Mouse (Mus musculus): ENCODE measurements around the gene Fermt2. TPM values are rescaled to one million over a fixed set of nuclear protein-coding genes. Genes with fewer than 3 reads are reported as not detected.

Fermt2 gene
- total RNA-seq, 2 experiments from 2014 or later = 207 to 241 TPM

DNA sequence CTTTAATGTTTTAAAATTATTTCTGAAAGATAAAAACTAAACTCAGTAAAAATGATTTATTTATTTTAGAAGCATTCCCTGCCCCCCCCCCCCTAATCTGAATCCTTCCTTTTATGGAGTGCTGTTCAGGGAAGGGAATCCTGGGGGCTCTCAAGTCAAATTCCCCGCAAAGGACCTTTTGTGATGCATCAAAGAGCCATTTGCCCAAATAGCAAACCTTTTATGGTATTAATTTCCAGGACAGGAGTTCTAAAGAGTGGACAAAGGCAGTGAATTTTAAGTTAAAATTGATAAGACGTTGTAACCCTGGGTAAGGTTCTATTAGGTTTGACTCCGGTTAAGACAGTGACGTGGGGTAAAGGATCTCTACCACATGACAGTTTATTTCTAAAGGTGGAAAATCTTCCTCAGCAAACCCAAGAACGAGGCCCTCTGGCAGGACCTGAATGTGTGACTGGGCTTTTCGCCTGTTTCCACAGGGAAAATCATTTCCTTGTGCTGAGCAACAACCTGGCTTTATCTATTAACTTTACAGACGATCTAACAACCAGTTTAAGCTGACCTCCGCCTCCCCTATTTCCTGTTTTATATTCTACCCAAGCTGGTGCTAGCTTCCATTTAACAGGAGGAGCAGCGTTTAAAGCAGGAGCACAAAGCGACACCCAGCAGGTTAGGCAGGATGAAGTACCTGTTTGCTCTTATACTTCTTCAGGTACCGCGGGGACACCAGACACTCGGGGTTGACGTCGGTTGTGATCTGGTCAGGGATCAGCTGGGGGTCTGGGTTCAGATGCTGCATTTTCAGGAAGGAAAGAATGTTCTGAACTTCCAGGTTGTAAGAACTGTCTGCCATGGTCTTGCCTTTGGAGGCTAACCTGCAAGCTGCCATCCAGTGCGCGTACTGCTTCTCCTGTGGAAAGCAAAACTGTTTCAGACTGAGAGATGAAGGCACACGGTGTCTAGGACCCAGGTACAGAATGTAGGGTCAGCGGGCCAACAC lies 65.6 kb downstream of the Fermt2 start:
- DNase-seq = no peak

DNA sequence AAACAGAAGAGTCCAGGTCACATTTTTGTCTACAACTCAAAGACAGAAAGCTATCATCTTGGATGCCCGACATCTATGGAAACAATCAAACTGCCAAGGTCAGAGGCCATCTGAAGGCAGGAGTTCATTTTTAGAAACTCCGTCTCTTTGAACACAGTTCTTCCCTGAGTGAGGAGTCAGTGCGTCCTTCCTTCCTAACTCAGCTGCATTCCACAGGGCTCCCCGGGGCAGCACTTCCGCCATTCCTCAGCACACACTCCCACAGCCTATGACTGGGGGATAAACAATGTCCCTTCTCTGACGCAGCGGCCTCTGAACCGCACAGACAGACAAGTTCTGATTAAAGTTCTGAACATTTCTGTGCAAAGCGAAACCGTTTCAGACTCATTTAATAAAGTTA lies 66.3 kb downstream of the Fermt2 start:
- DNase-seq = no peak

DNA sequence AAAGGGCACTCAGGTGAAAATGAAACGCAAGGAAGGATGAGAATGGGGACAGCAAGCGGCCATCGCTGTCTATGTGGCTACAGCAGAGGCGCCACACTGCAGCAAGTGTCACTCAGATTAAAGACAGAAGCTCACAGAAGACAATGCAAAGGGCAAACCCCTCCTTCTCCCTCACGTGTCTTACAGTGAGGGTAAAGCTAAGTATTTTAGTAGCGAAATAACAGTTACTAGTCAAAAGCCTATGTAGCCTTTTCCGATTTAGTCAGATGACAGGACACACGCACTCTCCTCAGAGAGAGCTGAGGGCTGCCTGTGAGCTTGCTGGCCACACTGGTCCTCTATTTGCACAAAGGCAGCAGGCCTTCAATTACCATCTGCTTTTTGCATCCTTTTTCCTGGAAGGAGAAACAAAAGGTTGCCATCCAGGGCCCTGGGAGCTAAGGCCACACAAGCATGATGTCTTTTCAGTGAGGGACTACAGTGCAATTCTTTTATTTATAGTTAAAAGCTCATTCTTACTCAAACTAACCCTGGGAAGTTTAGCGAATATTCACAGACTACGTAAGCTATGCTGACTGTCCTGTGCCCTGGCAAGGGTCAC lies 66.9 kb downstream of the Fermt2 start:
- DNase-seq = no peak

DNA sequence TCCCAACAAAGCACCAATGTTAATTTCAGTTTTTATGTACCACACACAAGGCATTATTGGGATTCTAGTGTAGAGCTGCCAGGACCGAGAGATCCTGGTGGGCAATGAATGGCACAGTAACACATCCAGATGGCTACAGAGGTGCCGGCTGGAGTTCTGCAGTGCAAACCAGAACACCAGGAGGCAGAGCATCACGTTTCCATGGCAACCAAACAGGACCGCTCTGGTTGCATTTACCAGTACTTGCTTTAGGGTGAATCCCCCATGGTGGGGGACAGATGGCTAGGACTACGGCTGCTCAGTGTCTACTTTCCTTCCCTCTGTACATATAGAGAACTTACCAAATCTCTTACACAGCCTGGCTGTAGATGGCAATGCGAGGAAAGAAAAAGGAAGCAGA lies 67.5 kb downstream of the Fermt2 start:
- DNase-seq = no peak

DNA sequence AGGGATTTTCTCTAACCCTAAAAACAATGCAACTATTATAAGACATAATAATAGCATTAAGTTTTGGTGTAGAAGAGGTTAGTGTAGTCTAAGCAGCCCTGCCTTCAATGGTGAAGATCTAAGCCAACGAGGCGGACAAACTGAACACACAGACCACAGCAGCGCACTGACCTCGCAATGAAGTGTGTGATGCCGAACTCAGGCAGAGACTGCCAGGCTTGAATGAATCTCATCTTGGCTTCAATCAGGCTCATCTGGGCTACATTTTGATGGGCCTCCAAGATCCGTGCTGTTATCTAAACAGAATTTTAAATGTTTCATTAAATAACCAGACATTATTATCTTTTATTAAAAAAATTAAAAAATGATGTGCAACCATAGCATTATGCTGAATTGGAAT lies 68.0 kb downstream of the Fermt2 start:
- no peak for DNase-seq

DNA sequence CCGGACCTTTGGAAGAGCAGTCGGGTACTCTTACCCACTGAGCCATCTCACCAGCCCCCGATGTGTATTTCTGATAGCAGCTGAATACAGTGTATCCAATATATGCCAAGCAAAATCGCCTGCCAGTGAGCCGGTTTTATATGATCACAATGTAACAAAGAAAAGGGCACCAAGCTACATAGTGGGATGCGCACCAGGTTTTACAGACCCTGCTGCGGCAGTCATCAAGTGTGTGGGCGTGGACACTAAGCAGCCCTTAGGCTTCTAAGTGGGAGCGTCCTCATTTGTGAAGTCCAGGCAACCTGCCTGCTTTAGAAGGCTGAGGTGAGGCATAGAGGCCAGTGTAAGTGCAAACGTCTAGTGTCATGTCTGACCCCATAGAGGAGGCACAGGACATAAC lies 69.4 kb downstream of the Fermt2 start:
- no peak for DNase-seq

DNA sequence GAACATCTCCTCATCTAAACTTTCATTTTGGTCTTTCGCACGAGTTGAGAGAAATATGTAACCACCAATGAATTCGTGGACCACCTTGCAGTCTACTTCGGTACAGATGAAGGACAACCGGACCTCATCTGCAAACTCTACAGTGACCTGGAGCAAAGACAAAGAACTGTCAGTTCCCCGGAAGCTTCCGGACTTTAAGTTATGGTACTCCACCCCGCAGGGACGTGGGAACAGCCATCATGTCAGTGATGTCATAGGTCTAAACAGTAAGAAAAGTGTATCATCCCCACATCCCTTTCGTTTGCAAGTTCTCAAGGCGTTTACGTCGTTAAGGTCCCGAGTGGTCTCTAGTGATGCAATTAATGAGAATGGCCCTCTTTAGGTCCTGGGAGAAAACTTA lies 70.0 kb downstream of the Fermt2 start:
- no peak for DNase-seq

DNA sequence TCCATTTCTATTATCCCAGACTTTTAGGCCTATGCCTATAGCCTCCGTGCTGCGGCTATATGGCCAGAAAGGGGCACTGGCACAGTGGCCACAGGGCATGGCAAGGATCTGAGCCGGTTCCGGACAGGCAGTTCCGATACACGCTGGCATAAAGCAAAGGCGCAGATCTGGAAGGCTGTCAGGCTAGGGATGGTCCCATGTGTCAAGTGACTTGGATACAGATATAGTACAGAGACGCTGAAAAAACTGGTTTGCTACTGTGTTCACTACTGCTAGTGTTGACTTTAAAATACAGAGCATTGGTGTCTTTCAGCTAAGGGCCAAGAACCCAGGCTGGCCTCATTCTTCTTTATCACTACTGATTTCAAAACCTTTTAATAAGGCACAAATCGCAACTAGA lies 72.9 kb downstream of the Fermt2 start:
- no peak for DNase-seq

DNA sequence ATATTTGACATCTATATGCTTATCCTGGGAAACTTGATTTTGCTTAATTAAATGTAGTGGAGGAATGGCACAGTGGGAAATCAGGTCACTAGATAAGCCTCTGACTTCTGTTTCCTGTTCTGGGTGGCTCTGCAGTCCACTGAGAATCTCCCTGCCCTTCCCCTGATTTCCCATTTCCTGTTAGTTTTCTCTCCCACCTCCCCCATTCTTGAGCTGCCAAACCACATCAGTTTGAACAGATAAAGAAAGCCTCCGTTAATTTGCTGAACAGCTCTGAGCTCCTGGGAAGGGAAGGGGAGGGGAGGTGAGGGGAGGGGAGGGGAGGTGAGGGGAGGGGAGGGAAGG lies 73.4 kb downstream of the Fermt2 start:
- DNase-seq = no peak

DNA sequence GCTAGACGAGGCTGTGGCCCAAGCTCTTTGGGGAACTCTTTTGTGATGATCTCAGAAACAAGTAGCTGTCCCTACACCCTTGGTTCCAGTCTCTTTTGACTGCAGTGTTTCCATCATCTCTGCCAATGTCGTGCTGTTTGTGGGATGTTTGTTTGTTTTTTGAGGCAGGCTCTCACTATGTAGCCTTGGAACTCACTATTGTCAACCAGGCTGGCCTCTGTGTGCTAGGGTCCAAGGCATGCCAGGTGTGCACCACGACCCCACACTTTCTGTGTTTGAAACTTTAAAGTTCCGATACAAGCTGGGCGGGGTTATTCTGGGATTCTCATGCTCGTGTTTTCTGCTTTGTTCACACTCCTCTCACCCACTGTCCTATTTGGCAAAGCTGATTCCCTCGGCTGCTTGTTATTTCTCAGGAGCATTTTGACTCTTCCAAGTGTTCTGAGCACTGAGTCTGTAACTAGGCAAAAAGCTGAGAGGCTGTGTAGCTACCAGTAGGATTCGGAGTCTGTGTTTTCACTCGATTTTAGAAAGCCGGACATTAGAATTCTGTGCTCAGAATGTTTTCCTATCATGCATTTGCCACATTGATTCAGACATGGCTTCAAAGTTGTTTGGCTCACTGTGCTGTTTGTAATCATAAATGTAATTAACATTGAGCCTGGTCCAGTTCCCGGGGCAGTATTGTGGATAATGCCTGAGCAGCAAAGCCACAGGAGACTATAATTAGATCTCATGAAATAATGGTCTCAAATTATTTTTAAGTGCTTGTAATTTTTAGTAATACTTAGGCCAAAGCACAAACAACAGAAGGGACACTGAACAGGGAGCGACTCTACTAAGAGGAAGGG lies 74.0 kb downstream of the Fermt2 start:
- DNase-seq = no peak

DNA sequence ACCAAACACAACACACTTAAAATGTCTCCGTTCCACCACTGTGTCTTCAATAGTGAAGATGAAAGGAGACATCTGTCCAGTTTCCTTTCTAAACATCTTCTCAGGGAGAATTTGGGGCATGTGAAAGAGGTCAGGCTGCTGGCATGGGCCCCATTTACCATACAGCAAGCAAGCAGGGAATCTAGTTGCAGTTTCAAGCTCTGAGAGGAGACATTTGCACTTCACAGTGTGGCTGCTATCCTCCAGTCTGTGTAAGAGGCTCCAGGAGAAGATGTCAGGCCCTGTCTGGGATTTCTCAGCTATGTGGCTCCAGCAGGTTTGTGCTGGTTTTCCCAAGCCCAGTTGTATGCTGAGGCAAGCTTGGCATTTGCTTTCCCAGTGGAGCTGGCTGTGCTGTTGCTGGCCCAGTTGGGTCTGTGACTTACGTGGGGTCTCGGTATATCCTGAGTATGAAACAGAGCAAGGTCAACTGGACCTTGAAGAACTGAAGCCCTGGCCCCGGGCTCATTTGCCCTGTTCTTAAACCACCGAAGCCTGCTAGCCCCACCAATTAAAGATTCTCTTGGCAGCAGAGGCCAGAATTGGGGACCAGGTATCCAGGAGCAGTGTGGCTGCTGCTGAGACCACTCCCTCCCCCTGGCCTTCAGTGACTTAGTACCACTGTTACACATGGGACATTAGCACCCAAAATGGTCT lies 76.2 kb downstream of the Fermt2 start:
- no peak for DNase-seq

DNA sequence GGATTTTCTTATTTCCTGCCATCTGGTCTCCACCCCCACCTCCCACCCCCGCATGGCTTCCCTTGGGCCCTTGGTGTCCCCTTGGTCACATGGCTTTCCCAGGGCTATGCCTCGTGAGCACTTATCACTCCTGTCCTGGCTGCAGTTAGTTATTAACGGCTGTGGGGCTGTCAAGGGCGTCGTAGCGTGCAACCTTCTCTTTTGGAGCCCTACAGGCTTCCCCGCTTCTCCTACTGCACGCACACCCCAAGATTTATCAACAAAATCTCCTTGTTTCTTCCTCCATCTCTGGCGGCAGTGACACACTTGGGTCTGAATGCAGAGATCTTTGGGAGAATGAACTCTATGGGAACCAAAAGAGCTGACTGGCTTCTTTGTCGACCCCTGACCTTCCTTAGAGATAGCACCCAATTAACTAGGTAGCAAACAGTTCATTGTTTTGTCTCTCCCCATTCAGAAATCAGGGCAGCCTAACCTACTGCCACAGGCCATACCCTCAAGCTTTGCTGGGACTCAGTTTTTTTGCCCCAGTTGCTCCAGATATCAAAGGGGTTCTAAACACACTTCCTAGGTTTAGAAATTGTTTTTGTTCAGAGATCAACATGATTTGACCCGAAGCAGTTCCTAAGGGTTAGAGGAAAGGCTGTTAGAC lies 76.9 kb downstream of the Fermt2 start:
- no peak for DNase-seq

DNA sequence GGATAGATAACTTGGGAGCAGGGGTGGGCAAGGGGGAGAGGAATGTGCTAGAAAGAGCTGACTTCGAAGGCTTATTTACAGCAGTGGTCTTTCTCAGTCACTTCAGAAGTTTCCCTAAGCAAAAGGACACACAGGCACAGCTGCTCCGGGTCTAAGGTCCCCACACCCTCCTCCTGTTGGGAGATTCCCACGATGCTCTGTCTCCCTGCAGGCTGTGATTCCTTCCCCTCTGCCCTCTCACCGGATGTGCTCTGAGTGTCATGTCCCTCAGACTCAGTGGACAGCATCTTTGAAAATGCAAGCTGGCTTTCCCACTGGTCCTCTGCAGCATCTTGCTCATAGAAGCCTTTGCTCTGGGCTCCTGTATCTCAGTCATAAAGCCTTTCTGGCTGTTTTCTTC lies 77.8 kb downstream of the Fermt2 start:
- no peak for DNase-seq

DNA sequence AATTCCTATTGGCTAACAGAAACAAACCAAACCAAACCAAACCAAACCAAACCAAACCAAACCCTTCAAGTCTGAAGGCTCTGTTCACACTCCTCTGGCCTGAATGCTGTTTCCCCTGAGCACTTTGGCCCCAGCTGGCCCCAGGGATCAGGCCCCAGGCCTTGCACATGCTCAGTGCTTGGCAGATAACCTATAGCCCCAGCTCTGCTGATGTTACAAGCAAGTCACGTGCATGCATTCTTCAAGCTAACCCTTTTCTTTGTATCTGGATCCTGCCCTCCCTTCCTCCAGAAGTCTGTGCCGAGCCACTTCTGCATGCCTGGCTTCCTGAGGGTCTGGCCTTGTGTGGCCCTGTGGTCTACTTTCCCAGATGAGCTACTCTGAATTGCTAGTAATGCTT lies 78.8 kb downstream of the Fermt2 start:
- no peak for DNase-seq

DNA sequence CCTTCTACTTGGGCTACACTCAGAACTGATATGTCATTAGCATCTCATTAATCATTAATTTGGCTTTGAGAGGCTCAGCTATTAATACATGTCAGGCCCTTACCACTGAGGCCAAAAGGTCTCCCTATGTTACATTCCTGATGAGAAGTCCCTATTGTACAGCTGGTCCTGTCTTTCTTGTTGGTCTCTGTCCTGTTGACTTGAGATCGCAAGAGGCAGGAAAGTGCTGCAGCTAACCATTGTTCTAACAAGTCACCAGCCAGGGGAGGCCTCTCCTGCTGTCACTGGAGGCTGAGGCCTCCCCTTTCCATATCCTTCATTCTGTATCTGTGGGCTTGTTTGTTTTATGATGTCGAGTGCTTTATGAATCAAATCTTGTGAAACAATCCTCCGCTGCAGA lies 83.1 kb downstream of the Fermt2 start:
- no peak for DNase-seq

DNA sequence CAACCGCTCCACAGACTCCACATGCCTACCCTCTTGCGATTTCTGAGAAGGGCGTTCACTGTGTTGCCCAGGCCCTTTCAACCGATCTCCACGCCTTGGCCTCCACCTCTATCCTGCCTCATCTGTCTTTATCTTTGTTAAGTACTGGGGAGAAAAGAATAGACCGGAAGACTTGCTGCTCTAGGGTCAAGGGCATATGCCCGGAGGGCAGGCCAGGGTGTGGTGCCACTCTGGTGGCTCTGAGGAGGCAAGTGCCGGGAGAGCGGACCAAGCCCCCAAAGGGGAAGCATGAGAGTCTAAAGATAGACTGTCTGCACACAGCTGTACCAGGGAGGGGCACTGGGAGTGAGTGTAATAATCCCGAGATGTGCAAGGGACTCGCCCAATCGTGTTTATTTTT lies 84.5 kb downstream of the Fermt2 start:
- DNase-seq = no peak

DNA sequence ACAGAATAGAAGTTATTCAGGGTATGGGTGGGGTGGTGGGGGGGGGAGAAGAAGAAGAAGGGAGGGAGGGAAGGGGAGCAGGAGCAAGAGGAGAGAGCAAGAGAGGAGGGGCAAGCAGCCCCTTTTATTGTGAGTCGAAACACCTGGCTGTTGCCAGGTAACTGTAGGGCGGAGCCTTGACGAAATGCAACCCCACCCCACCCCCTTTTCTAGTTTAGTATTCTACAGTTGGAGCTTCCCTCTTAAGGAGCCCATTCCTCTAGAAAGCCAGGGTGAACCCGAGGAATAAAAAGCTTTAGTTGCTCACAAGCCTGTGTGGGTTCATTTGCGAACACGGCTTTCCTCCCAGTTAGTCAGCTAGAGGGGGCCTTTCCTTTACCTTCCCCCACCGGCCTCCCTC lies 85.0 kb downstream of the Fermt2 start:
- no peak for DNase-seq

DNA sequence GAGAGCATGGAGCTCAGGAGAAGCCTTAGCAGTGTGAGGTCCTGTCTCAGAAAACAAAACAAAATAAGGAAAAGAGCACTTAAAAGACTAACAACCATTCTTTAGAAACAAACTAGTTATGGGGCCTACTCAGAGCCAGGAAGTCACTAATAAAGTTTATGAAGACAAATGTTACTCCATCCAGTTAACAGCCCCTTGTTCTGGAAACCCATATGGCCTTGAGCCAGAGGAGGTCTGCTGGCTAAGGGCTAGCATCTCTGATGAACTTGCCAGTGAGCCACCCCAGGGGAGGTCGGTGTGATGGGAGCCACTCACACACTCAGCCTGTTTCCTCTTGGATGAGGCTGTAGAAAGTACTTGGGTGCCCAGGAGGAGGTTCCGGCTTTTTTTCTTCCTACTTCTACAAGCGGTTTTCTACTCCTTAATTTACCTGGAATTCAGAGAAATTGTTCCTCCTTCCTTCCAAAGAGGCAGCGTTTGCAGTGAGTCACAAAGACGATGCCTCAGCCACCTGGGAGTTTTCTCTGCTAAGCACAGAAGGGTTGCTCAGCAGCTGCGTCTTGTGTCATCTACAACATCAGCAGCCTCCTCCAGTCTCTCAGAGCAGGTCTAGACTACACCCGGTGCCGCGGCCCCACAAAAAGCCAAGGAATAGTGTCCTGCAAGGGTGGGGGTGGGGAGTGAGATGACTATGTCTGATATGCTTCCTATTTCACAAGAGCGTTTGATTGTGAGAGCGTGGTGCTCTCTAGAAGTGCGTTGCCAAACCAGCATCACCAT lies 86.9 kb downstream of the Fermt2 start:
- no peak for DNase-seq

DNA sequence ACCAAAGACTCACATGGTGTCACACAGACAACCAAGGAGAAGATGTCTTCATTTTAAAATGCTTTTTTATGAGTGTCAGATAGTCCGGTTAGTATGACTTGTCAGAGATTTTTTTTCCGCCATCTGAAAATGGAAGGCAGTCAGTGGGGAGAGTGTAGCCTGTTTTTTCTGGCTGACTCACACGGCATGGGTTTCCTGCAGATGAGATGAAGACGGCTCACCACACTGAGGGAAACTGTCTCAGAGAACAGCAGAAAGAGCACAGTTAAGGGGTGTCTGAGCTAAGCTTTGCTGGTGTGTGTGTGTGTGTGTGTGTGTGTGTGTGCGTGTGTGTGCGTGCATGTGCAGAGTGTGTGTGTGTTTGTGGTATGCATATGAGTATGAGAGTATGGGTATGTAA lies 88.6 kb downstream of the Fermt2 start:
- DNase-seq = no peak

DNA sequence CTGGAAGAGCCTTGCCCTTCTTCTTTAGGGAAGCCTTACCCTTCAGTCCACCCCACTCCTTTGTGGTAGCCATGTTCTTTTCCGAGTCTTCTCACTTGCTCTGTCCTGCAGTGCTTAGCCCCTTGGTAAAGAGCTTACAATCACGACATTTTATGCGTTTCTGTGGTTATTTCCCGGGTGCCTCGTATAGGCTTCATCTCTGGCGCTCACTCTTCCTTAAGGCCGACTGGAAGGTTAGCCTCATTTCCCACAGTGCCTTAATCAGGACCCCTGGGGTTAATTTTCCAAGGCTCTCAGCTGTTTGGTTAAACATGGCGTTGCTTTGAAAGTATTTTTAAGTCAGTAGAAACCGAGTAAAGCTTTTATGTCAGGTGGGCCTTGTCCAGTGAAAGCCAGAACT lies 90.5 kb downstream of the Fermt2 start:
- DNase-seq = no peak

DNA sequence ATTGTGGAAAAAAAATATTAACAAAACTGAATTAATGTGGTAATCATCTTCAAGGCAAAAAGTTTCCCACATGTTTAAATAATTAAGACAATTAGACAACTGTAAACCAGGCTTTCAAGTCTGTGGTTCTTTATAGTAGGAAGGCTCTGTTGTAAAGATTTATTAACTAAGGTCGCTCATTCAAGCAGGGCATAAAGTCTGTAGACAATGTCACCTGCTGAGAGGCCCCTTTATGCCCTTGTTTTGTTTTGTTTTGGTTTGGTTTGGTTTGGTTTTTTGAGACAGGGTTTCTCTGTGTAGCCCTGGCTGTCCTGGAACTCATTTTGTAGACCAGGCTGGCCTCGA lies 91.0 kb downstream of the Fermt2 start:
- no peak for DNase-seq
